Mouse (Mus musculus): ENCODE measurements at regions not wholly inside any gene's neighbourhood (a gene's known extent, or its start where the extent isn't known, plus 50 kb on each side); places are given as distances from the start of the nearest gene placed in this dataset.

DNA sequence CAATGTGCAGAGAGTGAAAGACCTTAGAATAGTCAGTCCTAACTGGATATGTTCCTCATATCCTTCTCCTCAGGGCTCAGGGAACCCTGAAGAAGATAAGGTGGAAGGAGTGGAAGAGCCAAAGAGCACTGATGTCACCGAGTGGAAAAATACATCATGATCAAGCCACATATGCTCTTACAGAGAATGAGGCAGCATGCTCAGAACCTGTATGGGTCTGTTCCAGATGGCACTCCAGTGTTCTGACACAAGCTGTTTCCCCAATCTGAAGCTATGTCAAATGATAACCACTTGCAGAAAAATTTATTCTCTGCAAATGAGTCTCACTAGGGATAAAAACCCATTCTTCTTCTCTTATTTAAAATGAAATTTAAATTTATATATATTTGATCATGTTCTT, 572.6 kb upstream of the Robo2 start:
- no peak for DNase-seq (ENCODE audit: low spot score)

DNA sequence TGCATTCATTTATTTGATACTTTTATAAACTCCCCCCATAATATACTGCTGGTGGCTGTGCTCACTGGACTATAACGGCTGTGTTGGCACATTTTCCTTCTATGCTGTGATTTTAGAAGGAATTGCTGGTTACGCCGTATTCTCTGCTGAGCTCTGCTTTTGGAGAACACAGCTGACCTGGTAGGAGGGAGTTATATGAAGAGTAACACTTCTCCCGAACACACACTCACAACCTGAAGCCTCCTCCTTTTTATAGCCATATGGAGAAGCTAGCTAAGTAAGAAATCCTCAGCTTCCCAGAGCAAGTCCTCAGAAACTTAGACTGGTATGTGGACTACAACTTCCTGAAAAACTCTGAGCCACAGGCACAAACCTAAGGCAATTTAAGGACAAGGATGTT, 554.5 kb upstream of the Robo2 start:
- DNase-seq (ENCODE audit: low spot score), result no peak

DNA sequence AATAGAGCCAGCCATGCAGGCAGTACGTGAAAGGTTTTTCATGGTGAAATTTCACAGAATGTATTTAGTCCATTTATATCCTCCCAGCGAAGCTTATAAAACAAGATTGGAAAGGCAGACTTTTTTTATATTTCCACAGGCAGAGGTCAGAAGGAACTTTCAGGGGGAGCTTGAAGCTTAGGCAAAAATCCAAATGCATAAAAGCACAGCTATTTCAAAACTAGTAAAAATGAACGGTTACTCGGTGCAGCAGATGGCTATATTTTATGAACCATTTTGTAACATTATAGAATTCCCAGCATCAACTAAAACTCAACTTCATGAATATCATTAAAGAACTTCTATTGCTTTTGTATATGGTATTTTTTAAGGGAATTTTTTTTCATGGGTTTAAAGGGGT, 518.1 kb upstream of the Robo2 start:
- DNase-seq (ENCODE audit: low spot score), result no peak

DNA sequence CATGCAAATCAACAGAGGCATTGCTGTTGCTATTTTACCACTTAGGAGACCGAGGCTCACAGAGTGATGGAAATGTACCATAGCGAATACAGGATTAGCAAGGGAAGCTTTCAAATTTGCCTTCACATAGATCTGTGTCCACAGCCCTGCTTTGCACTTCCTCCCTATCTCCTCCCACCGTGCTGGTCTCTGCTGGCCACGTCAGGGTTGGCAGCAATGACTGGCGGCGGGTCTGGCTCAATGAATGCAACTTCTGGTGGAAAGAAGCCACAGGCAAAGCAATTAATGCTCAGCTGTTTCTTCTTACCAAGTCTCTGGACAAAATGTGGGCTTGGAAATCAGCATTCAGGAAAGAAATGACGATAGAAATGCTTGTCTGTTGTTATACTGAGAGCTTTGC, 489.2 kb upstream of the Robo2 start:
- no peak for DNase-seq (ENCODE audit: low spot score)

DNA sequence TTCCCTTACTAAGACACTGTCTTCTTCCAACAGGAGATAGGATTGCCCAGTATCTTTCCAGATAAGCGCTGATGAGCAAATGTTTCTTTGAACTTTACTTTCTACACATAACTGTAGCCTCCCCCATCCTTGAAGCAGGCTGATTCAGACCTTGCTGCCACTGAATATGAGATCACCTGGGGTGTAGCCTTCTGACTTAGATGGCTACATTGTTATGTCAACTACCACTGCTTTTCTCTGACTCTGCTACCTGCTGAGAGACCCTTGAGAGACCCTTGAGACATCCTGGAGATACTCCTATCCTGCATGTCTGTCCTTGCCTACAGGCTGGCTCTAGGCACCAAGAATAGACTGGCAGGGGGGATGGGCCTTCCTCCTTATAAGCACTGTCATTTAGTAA, 476.1 kb upstream of the Robo2 start:
- no peak for DNase-seq (ENCODE audit: low spot score)

DNA sequence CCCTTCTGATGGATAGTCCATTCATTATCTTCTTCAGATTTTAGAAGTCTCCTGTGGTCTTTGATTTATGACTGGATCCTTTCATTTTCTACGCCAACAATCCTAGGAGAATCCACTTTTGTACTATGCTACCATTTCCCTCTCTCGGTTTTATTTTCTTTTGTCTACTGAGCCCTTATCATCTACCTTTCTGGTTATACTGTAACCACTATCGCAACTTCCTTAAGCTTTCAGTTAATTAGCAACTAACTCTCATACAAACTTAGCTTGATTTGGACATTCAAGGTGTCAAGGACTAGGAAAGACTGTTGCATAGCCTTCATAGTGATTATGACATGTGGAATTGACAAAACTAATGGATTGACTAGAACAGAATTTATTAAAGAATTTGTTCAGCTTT, 467.0 kb upstream of the Robo2 start:
- no peak for DNase-seq (ENCODE audit: low spot score)

DNA sequence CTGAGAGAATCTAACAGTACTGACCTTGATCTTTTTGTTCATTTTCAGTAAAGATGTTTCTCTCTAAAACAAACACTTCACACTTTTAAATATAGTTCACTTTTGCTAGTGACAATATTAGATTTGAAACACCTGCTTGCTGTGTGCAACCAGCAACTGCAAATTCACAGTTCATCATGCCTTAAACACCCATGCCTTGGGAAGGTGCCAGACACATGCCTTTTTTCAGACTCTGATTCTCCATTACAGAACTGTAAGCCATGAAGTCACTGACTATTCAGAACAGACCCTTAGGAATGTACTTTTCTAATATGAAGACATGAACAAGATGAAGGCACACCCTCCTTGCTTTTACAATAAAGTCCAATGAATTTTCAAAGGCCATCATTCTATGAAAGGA, 462.1 kb upstream of the Robo2 start:
- DNase-seq (ENCODE audit: low spot score), result no peak

DNA sequence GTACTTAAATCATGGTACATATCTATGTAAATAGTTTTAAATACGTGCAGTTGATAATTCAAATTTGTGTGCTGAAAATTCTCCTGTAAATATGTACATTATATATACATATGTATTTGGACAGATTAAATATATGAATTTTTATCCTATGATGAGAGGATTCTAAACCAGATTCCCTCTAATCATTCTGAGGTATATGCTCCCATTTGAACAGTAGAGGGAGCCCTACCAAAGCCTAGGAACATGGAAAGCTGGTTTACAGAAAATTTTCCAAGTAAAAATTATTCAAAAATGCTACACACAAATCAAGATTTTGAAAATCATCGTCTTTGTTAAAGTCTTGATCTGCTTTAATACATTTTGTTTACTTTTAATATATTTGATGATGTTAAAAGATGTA, 446.1 kb upstream of the Robo2 start:
- no peak for DNase-seq (ENCODE audit: low spot score)

DNA sequence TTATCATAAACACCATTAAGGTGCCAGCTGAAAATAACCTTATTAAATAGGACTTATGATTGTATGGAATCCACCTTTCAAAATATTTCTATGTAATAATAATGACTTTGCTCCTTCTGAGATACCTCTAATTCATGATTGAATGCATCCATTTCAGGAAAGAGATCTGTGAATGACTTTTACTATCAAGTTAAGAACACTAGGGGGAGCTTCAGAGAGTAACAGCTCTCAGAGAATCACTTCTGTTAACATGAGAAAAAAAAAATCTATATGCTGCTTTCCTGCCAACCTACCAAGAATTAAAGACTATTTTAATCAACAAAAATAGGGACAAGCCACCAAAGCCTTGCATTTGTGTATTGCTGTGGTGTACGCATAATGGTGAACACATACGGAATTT, 428.4 kb upstream of the Robo2 start:
- no peak for DNase-seq (ENCODE audit: low spot score)

DNA sequence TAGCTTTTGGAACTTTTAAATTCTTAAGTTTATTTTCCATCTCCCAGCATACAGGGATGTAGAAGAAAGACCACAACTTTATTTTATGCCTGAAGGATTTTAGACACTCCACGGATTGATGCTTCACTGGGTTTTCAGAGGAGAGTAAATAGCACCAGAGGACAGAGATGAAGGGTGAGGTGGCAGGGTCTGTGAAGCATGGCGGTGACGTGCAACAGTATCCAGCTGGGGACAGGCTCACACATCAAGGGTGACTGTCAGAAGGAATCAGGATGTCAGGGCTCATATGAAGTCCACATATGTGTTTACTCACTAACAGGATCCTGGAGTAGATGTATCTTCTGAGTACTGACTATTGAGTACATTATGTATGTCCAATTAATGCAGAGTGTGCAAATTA, 402.8 kb upstream of the Robo2 start:
- DNase-seq (ENCODE audit: low spot score), result no peak

DNA sequence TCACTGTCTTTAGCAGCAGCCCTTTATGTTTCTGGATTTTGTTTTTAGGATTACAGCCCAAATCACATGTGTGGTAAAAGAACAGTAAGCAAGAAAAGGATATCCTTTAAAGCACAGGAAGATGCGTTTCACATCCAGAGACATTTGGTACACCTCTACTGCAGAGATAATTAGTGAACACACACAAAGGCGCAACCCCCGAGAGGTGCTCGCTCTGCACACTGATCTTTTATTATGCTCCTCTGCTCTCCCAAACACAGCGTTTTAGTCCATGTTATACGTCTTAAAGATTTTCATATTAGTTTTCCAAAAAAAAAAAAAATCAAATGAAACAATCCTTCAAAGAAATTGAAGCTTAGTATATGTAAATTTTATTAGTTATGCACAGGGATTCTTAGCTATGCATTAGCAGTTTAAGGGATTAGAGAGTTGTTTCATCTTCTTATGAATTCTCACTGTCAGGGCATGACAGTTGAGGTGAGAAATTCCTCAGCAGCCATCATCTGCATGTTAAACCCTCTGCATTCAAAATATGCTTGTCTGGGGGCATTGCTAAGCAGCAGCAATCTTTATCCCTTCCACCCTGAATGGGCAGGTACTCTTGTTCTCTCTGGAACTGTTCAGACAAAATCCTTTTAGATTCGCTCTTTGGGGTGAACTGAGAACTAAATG, 397.7 kb upstream of the Robo2 start:
- DNase-seq (ENCODE audit: low spot score), result no peak

DNA sequence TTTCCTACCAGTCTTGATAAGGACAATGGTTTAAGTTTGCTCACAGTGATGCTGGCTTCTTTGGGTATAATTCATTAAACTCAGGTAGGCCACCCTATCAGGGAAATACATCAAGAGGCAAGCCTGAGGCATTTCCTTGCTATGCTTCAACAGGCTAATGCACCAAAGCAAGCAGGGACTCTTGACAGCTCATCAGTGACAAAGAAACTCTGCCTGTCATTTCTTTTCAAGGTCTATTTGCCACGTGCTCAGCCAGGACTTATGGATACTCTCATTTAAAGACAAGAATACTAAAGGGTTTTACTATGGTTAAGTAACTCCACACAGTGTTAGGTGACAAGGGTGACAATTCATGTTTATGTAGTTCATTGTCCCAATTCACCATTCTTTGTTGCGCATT, 395.1 kb upstream of the Robo2 start:
- no peak for DNase-seq (ENCODE audit: low spot score)

DNA sequence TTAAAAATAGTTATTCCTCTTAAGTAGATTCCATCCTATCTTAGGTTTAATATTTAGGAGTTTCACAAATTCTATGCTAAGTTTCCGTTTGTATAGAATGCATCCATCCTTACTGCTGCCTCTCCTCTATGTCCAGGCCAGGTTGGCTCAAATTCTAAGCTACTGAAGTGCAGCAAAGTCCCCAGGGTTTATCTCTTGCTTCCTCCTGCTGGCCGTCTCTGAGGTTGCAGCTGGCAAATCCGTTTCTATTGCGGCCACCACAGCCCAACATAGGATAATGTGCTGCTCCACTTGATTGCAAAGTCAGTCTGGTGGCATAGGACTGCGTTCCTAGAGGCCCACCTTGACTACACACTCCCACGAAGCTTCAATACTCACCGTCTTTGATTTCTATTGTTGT, 389.7 kb upstream of the Robo2 start:
- peak; percentile 6 for DNase-seq (ENCODE audit: low spot score)

DNA sequence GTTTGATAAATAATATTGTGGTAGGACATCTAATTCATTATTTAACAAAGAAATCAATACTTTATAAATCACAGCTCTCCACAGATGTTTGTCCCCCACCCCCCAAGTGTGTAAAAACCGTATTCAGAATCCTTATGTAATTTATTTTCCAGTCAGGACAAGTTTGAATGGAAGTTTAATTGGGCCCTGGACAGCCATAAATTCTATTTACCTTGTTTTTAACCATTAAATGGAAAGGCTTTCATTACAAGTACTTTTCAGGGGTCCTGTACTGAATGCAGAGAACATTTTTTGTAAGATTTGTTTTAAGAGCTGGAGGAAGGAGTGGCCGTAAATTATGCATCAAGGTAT, 384.7 kb upstream of the Robo2 start:
- DNase-seq (ENCODE audit: low spot score), result no peak

DNA sequence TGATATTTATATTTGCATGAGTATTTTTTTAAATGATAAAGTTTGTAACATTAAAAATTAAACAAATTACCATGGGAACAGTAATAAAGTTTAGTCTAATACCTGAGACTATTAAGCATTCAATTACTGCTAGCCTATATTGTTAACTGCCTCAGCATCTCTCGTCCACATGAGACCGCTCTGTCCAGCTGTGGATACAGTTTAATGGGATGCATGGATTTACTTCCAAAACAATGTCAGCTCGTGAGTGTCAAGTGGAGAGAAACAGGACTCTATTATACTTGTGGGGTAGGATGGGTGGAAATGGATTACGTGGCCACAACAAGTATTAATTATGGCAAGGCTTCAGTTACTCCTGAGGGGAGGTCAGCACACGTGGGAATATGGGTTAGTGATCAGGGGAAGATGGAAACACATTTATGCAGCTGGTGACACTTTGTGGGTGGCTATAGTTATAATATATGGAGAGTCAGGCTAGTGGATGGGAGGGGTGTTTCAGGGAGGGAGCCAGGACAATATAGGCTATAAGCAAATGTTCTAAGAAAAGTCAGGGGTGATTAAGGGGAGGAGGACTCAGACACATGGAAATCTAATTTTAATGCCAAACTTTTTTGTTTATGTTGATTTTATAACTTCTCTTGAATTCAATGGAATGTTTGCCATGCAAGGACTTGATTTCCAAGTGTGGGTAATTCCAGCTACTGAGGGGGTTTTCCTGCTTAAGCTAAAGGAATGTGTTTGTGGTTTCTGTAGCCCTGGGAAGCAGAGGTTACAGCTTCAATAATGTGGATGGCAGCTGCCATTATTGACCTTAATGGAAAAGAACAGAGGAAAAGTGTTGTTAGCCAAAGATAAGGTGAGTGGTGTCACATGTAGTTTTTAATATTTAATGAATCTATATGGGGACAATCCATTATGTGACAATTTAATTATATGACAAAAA, 384.0 kb upstream of the Robo2 start:
- no peak for DNase-seq (ENCODE audit: low spot score)

DNA sequence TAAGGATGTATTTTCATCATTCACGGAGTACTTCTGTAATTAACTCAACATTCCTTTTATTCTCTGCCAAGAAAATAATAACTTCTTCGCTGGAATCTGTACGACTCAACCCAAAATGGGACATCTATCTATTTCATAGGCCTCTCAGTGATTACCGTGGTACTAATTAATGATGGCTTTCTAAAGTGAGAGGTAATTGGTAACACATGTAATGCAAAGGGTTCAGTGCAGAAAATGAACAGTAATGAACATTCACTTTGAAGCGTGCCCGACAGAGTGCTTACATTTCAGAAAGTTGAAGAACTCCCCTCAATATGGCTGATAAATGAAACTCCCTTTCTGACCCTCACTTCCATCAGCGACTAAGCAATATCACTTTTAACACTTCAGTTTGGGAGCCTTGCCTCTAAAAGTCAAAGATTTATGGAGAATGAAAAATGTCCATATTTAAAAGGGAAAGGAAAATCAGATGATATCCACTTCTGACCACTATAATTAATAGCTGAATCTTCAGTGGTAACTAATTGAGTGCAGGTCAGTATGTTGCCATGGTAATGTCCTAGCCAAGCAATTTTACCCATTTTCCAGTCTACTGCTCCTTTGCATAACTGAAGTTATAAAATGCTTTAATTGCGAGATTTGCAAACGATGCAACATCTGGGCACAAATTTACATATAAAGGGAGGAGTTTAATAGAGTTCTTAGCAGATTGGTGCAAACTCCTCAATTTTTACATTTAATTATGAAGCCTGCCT, 373.9 kb upstream of the Robo2 start:
- no peak for DNase-seq (ENCODE audit: low spot score)

DNA sequence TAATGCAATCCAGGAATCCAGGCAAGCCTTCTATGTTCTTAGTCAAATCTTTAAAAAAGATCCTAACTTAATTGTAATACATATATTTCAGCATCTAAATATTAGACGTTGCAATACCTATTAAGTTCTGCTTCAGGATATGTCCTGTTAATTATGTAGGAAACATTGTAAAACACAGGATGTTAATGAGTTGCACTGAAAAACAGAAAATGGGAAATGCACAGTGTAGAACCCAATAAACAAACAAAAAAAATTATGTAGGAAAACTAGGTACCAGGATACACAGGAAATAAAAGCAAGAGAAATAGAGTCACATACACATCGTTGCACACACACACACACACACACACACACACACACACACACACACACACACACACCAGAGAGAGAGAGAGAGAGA, 368.8 kb upstream of the Robo2 start:
- no peak for DNase-seq (ENCODE audit: low spot score)

DNA sequence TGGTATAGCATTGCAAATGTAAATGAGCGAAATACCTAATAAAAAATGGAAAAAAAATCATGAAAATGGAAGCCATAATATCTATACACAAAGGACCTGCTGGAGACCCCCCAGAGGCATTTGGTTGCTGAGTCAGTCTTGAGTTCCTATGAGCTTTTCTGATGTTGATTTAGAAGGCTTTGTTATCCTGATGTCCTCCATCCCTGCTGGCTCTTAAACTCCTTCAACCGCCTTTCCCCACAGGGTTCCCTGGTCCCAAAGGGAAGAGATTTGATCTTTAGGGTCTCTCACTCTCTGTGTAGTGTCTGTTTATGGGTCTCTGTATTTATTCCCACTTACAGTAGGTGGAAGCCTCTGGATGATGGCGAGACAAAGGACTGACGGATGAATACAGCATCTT, 356.6 kb upstream of the Robo2 start:
- DNase-seq (ENCODE audit: low spot score), result no peak

DNA sequence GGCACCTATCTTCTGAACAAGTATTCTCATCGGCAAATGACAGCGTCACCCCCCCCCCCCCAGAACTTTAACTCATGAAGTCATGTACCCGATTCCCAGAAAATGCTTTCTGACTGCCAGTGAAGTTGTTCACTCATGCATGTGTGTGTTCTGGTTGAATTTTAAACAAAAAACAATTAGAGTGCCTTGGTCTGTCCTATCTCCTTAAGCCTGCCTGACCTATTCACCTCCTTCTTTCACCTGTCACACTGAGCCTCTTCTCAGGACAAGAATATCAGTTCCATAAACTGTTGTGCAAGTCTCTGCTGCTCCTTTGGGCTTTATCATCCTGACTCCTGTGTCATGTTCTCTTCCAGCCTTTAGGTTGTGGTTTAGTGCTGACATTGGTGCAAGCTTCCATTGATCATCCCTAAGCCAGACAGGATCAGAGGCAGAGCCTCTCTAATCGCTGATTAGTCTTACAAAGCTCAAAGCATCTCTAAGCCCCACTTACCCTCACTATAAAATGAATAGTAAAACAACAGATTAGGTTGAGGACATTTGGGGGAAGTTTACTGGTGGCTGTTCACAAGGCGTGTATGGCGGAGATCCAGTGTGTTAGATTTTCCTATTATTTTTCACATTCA, 345.2 kb upstream of the Robo2 start:
- DNase-seq (ENCODE audit: low spot score), result no peak

DNA sequence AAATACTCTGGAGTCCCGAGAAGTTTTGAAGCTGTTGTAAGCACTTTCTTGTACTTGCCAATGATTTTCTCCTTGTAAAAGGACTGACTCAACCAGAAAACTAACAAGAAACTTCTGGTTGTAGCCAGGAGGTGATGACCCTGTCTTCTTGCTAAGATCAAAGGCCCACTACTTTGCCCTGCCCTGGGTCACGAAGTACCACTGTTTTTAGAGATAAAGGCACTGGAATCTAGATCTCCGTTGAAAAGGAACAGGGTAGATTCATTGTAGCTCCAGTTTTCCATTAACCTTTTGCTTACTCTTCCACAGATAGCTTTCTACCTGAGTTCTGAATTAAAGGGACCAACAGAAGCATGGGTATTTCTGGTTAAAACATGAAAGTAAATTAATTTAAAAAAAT, 339.3 kb upstream of the Robo2 start:
- DNase-seq (ENCODE audit: low spot score), result no peak

DNA sequence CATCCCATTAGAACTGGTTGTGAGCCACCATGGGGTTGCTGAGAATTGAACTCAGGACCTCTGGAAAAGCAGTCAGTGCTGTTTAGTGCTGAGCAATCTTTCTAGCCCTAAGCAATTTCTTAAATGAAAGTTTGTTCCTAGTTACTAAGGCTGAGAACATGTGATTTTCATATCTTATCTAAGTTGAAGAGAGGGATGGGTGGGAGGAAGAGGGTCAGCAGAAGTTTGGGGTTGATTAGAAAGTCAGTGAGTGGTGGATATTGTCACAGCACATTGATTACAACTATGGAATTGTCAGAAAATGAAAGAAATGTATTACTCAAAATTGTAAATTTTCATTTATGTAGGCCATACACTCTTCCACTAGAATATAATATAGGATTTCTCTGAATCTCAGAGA, 337.4 kb upstream of the Robo2 start:
- no peak for DNase-seq (ENCODE audit: low spot score)

DNA sequence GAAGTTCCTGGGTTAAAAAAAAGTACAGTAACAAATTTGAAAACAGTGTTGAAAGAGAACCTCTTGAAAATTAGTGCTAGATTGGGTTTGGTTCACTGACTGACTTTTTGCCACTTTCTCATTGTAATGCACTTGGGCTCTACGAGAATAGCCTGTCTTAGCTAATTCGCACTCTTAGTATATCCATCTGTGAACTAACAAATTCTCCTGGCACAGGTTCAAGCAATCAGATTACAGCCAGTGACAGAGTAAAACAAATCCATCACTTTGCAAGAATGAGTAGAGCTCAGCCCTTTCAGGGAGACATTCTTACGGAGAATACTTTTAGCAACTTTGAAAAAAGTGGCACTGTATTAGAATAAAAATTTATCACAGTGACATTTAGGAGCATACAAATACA, 331.9 kb upstream of the Robo2 start:
- DNase-seq (ENCODE audit: low spot score), result no peak

All from lung, postnatal 25 days (tissue).